Mouse (Mus musculus): ENCODE data around the gene Zfp39. TPM values are rescaled to one million over a fixed set of nuclear protein-coding genes. Genes with fewer than 3 reads are reported as not detected.
"Not testable (repeated sequence)": the region's sequence is repeated elsewhere in the genome, so short reads cannot be mapped to it uniquely, and the experiment has no call there.

Gene Zfp39
- polyA plus RNA-seq, 1 experiment from 2014 or later, result 6.7 TPM

- H3K9ac ChIP-seq (ENCODE audit: low read length), result no peak overlapping the region
- H3K27ac ChIP-seq (ENCODE audit: low read depth), result no peak overlapping the region
- no peaks in the 10 kb centered on the region for H3K27me3 ChIP-seq (replicated peaks; ENCODE audit: control insufficient read depth, insufficient read depth, low read length)
- DNase-seq (ENCODE audit: low spot score) (no peak), ATAC-seq (replicated peaks; ENCODE audit: low FRiP score, low TSS enrichment, low read depth) (no peak)
- H3K9me3 ChIP-seq (ENCODE audit: control insufficient read depth, low read length), result no peaks in the 10 kb centered on the region
- H3K4me3 ChIP-seq (ENCODE audit: low read depth, low read length), result no peak overlapping the region
- WGBS, result 87% methylated on average over 4 of the region's 4 CpGs
- H3K4me2 ChIP-seq (ENCODE audit: low read length), result no peak overlapping the region
- peaks cover 31% of the 10 kb centered on the region for H3K36me3 ChIP-seq (ENCODE audit: control insufficient read depth, insufficient read depth, low read length)
- peaks cover 10% of the 10 kb centered on the region for H3K4me1 ChIP-seq (replicated peaks; ENCODE audit: control insufficient read depth, insufficient read depth, low read length)
These were observed 33.1 kb downstream of the Zfp39 start for GRCm38 (mm10) chr11:58870961-58871360.

- no peak overlapping the region for H3K27ac ChIP-seq (ENCODE audit: low read depth)
- no peaks in the 10 kb centered on the region for H3K9me3 ChIP-seq (ENCODE audit: control insufficient read depth, low read length)
- ATAC-seq (replicated peaks; ENCODE audit: low FRiP score, low TSS enrichment, low read depth) (no peak), DNase-seq (ENCODE audit: low spot score) (no peak)
- peak overlapping the region; percentile 56 for H3K4me2 ChIP-seq (ENCODE audit: low read length)
- peaks cover 10% of the 10 kb centered on the region for H3K4me1 ChIP-seq (replicated peaks; ENCODE audit: control insufficient read depth, insufficient read depth, low read length)
- peaks cover 25% of the 10 kb centered on the region for H3K36me3 ChIP-seq (ENCODE audit: control insufficient read depth, insufficient read depth, low read length)
- WGBS, result 78% methylated on average over 6 of the region's 6 CpGs
- peak overlapping the region; percentile 67 for H3K9ac ChIP-seq (ENCODE audit: low read length)
- H3K27me3 ChIP-seq (replicated peaks; ENCODE audit: control insufficient read depth, insufficient read depth, low read length), result no peaks in the 10 kb centered on the region
- H3K4me3 ChIP-seq (ENCODE audit: low read depth, low read length), result peak overlapping the region; percentile 70
These were observed 36.1 kb downstream of the Zfp39 start for GRCm38 (mm10) chr11:58867954-58868330.

GRCm38 (mm10) chr11:58867039-58867953, 36.7 kb downstream of the Zfp39 start, which contains the start of gene 2810021J22Rik:
Gene 2810021J22Rik (plus strand): TSS chr11:58867216.
- peak; percentile 83 for ATAC-seq (replicated peaks; ENCODE audit: low FRiP score, low TSS enrichment, low read depth)
- DNase-seq (ENCODE audit: low spot score), result peak; percentile 90
- Histone ChIP-seq H3K4me3 (ENCODE audit: low read depth, low read length) (peak within 1 kb of the TSS; percentile 70), H3K36me3 (ENCODE audit: control insufficient read depth, insufficient read depth, low read length) (peaks cover 25% of the 10 kb centered on the region), H3K9me3 (ENCODE audit: control insufficient read depth, low read length) (no peaks in the 10 kb centered on the region), H3K4me2 (ENCODE audit: low read length) (peak within 1 kb of the TSS; percentile 56), H3K4me1 (replicated peaks; ENCODE audit: control insufficient read depth, insufficient read depth, low read length) (peaks cover 10% of the 10 kb centered on the region), H3K27ac (ENCODE audit: low read depth) (peak within 1 kb of the TSS; percentile 79), H3K27me3 (replicated peaks; ENCODE audit: control insufficient read depth, insufficient read depth, low read length) (no peaks in the 10 kb centered on the region), H3K9ac (ENCODE audit: low read length) (peak within 1 kb of the TSS; percentile 67)
- WGBS, result 3% methylated on average over 37 of the region's 37 CpGs

- Histone ChIP-seq H3K4me2 (ENCODE audit: low read length) (no peak overlapping the region), H3K4me1 (replicated peaks; ENCODE audit: control insufficient read depth, insufficient read depth, low read length) (no peaks in the 10 kb centered on the region), H3K9me3 (ENCODE audit: control insufficient read depth, low read length) (peaks cover 18% of the 10 kb centered on the region), H3K4me3 (ENCODE audit: low read depth, low read length) (no peak overlapping the region), H3K36me3 (ENCODE audit: control insufficient read depth, insufficient read depth, low read length) (peaks cover 40% of the 10 kb centered on the region), H3K27me3 (replicated peaks; ENCODE audit: control insufficient read depth, insufficient read depth, low read length) (no peaks in the 10 kb centered on the region), H3K27ac (ENCODE audit: low read depth) (no peak overlapping the region), H3K9ac (ENCODE audit: low read length) (no peak overlapping the region)
- 95% methylated on average over 8 of the region's 8 CpGs for WGBS
- ATAC-seq (replicated peaks; ENCODE audit: low FRiP score, low TSS enrichment, low read depth) (no peak), DNase-seq (ENCODE audit: low spot score) (no peak)
These were observed 43.3 kb downstream of the Zfp39 start for GRCm38 (mm10) chr11:58860744-58861143.

GRCm38 (mm10) chr11:58849731-58850130, 54.3 kb downstream of the Zfp39 start:
- DNase-seq (ENCODE audit: low spot score) (no peak), ATAC-seq (replicated peaks; ENCODE audit: low FRiP score, low TSS enrichment, low read depth) (no peak)
- Histone ChIP-seq H3K4me1 (replicated peaks; ENCODE audit: control insufficient read depth, insufficient read depth, low read length) (peaks cover 6% of the 10 kb centered on the region), H3K36me3 (ENCODE audit: control insufficient read depth, insufficient read depth, low read length) (peaks cover 33% of the 10 kb centered on the region), H3K4me2 (ENCODE audit: low read length) (no peak overlapping the region), H3K27ac (ENCODE audit: low read depth) (no peak overlapping the region), H3K9me3 (ENCODE audit: control insufficient read depth, low read length) (no peaks in the 10 kb centered on the region), H3K4me3 (ENCODE audit: low read depth, low read length) (no peak overlapping the region), H3K27me3 (replicated peaks; ENCODE audit: control insufficient read depth, insufficient read depth, low read length) (no peaks in the 10 kb centered on the region), H3K9ac (ENCODE audit: low read length) (no peak overlapping the region)
- WGBS, result 66% methylated on average over 2 of the region's 2 CpGs

GRCm38 (mm10) chr11:58847636-58848035, 56.4 kb downstream of the Zfp39 start:
- peaks cover 23% of the 10 kb centered on the region for H3K36me3 ChIP-seq (ENCODE audit: control insufficient read depth, insufficient read depth, low read length)
- DNase-seq (ENCODE audit: low spot score) (no peak), ATAC-seq (replicated peaks; ENCODE audit: low FRiP score, low TSS enrichment, low read depth) (no peak)
- H3K4me1 ChIP-seq (replicated peaks; ENCODE audit: control insufficient read depth, insufficient read depth, low read length), result peaks cover 6% of the 10 kb centered on the region
- no peaks in the 10 kb centered on the region for H3K9me3 ChIP-seq (ENCODE audit: control insufficient read depth, low read length)
- 48% methylated on average over 9 of the region's 9 CpGs for WGBS
- H3K27me3 ChIP-seq (replicated peaks; ENCODE audit: control insufficient read depth, insufficient read depth, low read length), result no peaks in the 10 kb centered on the region
- peak overlapping the region; percentile 84 for H3K4me2 ChIP-seq (ENCODE audit: low read length)
- H3K9ac ChIP-seq (ENCODE audit: low read length), result peak overlapping the region; percentile 79
- H3K4me3 ChIP-seq (ENCODE audit: low read depth, low read length), result peak overlapping the region; percentile 85
- H3K27ac ChIP-seq (ENCODE audit: low read depth), result no peak overlapping the region

GRCm38 (mm10) chr11:58846919-58847461, 57.0 kb downstream of the Zfp39 start, which contains the start of gene Gm12258:
Gene Gm12258 (plus strand): TSS chr11:58847158.
- peak; percentile 88 for DNase-seq (ENCODE audit: low spot score)
- Histone ChIP-seq H3K9me3 (ENCODE audit: control insufficient read depth, low read length) (no peaks in the 10 kb centered on the region), H3K4me3 (ENCODE audit: low read depth, low read length) (peak within 1 kb of the TSS; percentile 85), H3K36me3 (ENCODE audit: control insufficient read depth, insufficient read depth, low read length) (peaks cover 23% of the 10 kb centered on the region), H3K9ac (ENCODE audit: low read length) (peak within 1 kb of the TSS; percentile 79), H3K27ac (ENCODE audit: low read depth) (no peak within 1 kb of the TSS), H3K4me2 (ENCODE audit: low read length) (peak within 1 kb of the TSS; percentile 84), H3K4me1 (replicated peaks; ENCODE audit: control insufficient read depth, insufficient read depth, low read length) (peaks cover 6% of the 10 kb centered on the region), H3K27me3 (replicated peaks; ENCODE audit: control insufficient read depth, insufficient read depth, low read length) (no peaks in the 10 kb centered on the region)
- ATAC-seq (replicated peaks; ENCODE audit: low FRiP score, low TSS enrichment, low read depth), result peak; percentile 100
- WGBS, result under 1% methylated on average over 24 of the region's 24 CpGs

- H3K27ac ChIP-seq (ENCODE audit: low read depth); H3K9ac ChIP-seq (ENCODE audit: low read length); H3K27me3 ChIP-seq (replicated peaks; ENCODE audit: control insufficient read depth, insufficient read depth, low read length); DNase-seq (ENCODE audit: low spot score); ATAC-seq (replicated peaks; ENCODE audit: low FRiP score, low TSS enrichment, low read depth); H3K4me3 ChIP-seq (ENCODE audit: low read depth, low read length); H3K9me3 ChIP-seq (ENCODE audit: control insufficient read depth, low read length); H3K4me1 ChIP-seq (replicated peaks; ENCODE audit: control insufficient read depth, insufficient read depth, low read length); H3K4me2 ChIP-seq (ENCODE audit: low read length); H3K36me3 ChIP-seq (ENCODE audit: control insufficient read depth, insufficient read depth, low read length): not testable (repeated sequence)
These were observed 65.1 kb downstream of the Zfp39 start, which contains the start of gene Olfr311 for GRCm38 (mm10) chr11:58838951-58839350. Gene Olfr311 (plus strand): TSS chr11:58839251.

Measured in intestine, embryonic 14.5 days (tissue).